8 mouse cellular contexts compared by ENCODE assay signal in the genomic region with DNA sequence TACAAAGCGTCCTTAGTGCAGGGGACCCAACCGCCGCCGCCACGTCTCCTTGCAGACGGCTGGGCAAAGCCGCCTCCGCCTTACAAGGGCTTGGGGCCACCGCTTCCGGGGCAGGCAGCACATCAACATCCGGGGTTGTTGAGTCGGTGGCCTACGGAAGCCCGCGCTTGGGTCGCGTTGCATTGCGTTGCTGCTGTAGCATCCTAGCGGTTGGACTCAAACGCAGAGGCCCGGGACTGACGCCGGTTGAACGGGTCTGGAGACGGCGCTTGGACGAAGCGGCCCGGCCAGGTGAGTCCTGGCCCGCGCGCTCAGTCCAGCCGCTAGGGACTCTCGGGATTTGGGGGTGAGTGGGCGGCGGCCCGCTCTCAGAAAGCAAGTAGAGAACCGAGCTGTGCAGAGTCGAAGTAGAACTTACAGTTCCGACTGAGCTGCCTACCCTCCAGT. TPM values are rescaled to one million over a fixed set of nuclear protein-coding genes. Genes with fewer than 3 reads are reported as not detected.
DNase-seq lines count a peak whose midpoint lies in the region; ATAC-seq and TF ChIP-seq lines count a peak whose summit lies in the region.

Gene Erlec1, minus strand, starts transcription at position 57 of the 447 bp plus-strand sequence.

- DNase-seq in MN1 (ENCODE audit: low spot score), result peak; percentile 95
- DNase-seq in cerebellum, adult 9-10 months, result peak; percentile 83
- DNase-seq in hindbrain, embryonic 10.5 days (ENCODE audit: low spot score), result peak; percentile 90
- peak; percentile 92 for DNase-seq in layer of hippocampus, adult 9-11 months
- DNase-seq in lung, postnatal 0 days (ENCODE audit: low spot score), result peak; percentile 96
- peak; percentile 70 for DNase-seq in ovary, postnatal 14 days (ENCODE audit: low spot score)
- peak; percentile 91 for DNase-seq in thymus, postnatal 14 days

- WGBS in hindbrain, embryonic 10.5 days, result 1% methylated on average over 40 of the region's 40 CpGs
- 0% methylated on average over 37 of the region's 40 CpGs for WGBS in lung, postnatal 0 days

- peaks cover 51% of the 10 kb centered on the region for H3K36me3 ChIP-seq in hindbrain, embryonic 10.5 days
- H3K36me3 ChIP-seq in lung, postnatal 0 days (ENCODE audit: insufficient read depth, low read length), result no peaks in the 10 kb centered on the region

- H3K27me3 ChIP-seq in hindbrain, embryonic 10.5 days (ENCODE audit: insufficient read depth, poor library complexity, severe bottlenecking), result no peaks in the 10 kb centered on the region
- no peaks in the 10 kb centered on the region for H3K27me3 ChIP-seq in lung, postnatal 0 days (replicated peaks; ENCODE audit: insufficient read depth, low read length)

- H3K4me3 ChIP-seq in hindbrain, embryonic 10.5 days, result peak within 1 kb of the TSS; percentile 83
- H3K4me3 ChIP-seq in lung, postnatal 0 days (ENCODE audit: low read depth, low read length), result peak within 1 kb of the TSS; percentile 69

- ATAC-seq in frontal cortex, adult (ENCODE audit: low TSS enrichment), result peak; percentile 96
- peak; percentile 99 for ATAC-seq in lung, postnatal 0 days

- TF ChIP-seq CTCF in lung, postnatal 0 days (IDR thresholded peaks at IDR 0.05), result peak; percentile 41

- H3K9ac ChIP-seq in lung, postnatal 0 days (replicated peaks; ENCODE audit: low read depth), result peak within 1 kb of the TSS; percentile 78

- H3K27ac ChIP-seq in hindbrain, embryonic 10.5 days, result peak within 1 kb of the TSS; percentile 94
- H3K27ac ChIP-seq in lung, postnatal 0 days (ENCODE audit: low read length), result peak within 1 kb of the TSS; percentile 85

- peaks cover 18% of the 10 kb centered on the region for H3K4me1 ChIP-seq in hindbrain, embryonic 10.5 days (replicated peaks)
- peaks cover 8% of the 10 kb centered on the region; the same call in 1 of the 2 replicates for H3K4me1 ChIP-seq in lung, postnatal 0 days (ENCODE audit: insufficient read depth, low read depth, low read length)

- H3K9me3 ChIP-seq in hindbrain, embryonic 10.5 days, result peaks cover 22% of the 10 kb centered on the region
- no peaks in the 10 kb centered on the region for H3K9me3 ChIP-seq in lung, postnatal 0 days (ENCODE audit: low read length)

- no peak for TF ChIP-seq EP300 in lung, postnatal 0 days (IDR thresholded peaks at IDR 0.05)

- peak within 1 kb of the TSS; percentile 67 for H3K4me2 ChIP-seq in lung, postnatal 0 days (replicated peaks; ENCODE audit: low read depth, low read length)

RNA-seq across cellular contexts. Expression of gene Erlec1, which starts in this region (rescaled TPM):
- polyA plus RNA-seq in hindbrain, embryonic 10.5 days (2016; fragmentation: Nextera tagmentation; extraction: Ambion mirVana), result 7.5 and 8.2 TPM in 2 replicates
- polyA plus RNA-seq in lung, postnatal 0 days (2015; fragmentation: Nextera tagmentation; extraction: Ambion mirVana), result 10.3 and 12.1 TPM in 2 replicates

Comparison
In these comparisons a context has a peak if more than half of its experiments do, and no peak if none do; other contexts are left out.
1. Peak in every context shown above with its lines: DNase-seq, ATAC-seq, H3K4me3 ChIP-seq and H3K27ac ChIP-seq.